Mouse (Mus musculus): ENCODE results near the gene Abca8b. TPM values are rescaled to one million over a fixed set of nuclear protein-coding genes. Genes with fewer than 3 reads are reported as not detected.
"Not testable (repeated sequence)": the region's sequence is repeated elsewhere in the genome, so short reads cannot be mapped to it uniquely, and the experiment has no call there.

Abca8b gene
- polyA plus RNA-seq, 1 experiment from 2014 or later, result 0.90 TPM

GRCm38 (mm10) chr11:109970521-109970920 lies 25.1 kb downstream of the Abca8b start:
- Histone ChIP-seq H3K4me3 (no peak overlapping the region), H3K4me2 (replicated peaks) (no peak overlapping the region), H3K9me3 (peaks cover 3% of the 10 kb centered on the region; the same call in 1 of the 2 replicates), H3K27ac (no peak overlapping the region), H3K4me1 (no peaks in the 10 kb centered on the region), H3K36me3 (no peaks in the 10 kb centered on the region), H3K9ac (no peak overlapping the region), H3K27me3 (no peaks in the 10 kb centered on the region)
- WGBS, result 80% methylated on average over 4 of the region's 4 CpGs
- no peak for ATAC-seq (ENCODE audit: insufficient number of reproducible peaks, insufficient read depth, low FRiP score, low TSS enrichment)

DNA sequence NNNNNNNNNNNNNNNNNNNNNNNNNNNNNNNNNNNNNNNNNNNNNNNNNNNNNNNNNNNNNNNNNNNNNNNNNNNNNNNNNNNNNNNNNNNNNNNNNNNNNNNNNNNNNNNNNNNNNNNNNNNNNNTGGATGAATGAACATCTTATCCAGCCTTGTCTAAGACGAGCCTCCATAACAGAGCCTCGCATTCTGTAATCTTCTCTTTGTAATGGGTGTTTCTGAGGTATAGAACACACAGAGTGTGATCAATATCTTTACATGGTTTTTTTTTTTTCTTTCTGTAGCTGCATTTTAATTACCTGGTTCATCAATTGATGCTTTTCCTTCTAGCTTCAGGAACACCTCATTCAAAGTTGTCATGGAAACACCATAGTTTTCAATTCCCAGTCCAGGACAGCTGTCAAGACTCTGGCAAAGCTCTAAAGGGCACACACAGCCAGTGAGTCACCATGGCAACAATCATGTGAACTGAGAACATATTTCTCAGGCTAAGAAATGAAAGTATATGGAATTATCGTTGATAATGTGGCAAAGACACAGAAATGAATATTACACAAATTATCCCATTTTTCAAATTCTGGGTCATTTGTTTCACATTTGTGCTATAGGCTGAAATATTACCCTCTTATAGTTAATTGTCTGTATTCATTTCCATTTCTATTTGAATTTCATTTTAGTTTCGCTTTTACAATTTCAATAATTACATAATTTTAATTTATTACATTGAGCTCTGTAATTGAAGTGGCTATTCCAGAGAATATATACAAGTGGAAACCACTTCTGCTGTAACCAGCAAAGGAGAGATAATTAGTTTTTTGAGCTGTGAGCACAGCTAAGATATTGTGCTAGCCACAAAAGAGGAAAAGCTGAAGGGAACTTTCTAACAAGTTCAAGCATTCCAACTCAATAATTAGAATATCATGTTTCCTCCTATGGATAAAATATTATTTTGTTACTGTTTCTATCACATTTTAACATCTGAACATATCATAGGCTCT lies 33.9 kb downstream of the Abca8b start:
- no peaks in the 10 kb centered on the region for H3K4me1 ChIP-seq
- no peaks in the 10 kb centered on the region for H3K36me3 ChIP-seq
- no peak overlapping the region for H3K4me3 ChIP-seq
- WGBS, result 87% methylated on average over 4 of the region's 4 CpGs
- no peak overlapping the region for H3K27ac ChIP-seq
- H3K9me3 ChIP-seq, result no peaks in the 10 kb centered on the region
- H3K9ac ChIP-seq, result no peak overlapping the region
- H3K27me3 ChIP-seq, result no peaks in the 10 kb centered on the region
- no peak overlapping the region for H3K4me2 ChIP-seq (replicated peaks)
- no peak for ATAC-seq (ENCODE audit: insufficient number of reproducible peaks, insufficient read depth, low FRiP score, low TSS enrichment)

GRCm38 (mm10) chr11:109955185-109955584 lies 40.5 kb downstream of the Abca8b start:
- ATAC-seq (ENCODE audit: insufficient number of reproducible peaks, insufficient read depth, low FRiP score, low TSS enrichment), result no peak
- 86% methylated on average over 1 of the region's 1 CpGs for WGBS
- no peak overlapping the region for H3K9ac ChIP-seq
- no peaks in the 10 kb centered on the region for H3K9me3 ChIP-seq
- H3K27ac ChIP-seq, result no peak overlapping the region
- no peak overlapping the region for H3K4me2 ChIP-seq (replicated peaks)
- no peaks in the 10 kb centered on the region for H3K36me3 ChIP-seq
- no peaks in the 10 kb centered on the region for H3K27me3 ChIP-seq
- no peak overlapping the region for H3K4me3 ChIP-seq
- no peaks in the 10 kb centered on the region for H3K4me1 ChIP-seq

GRCm38 (mm10) chr11:109936915-109937314 lies 58.7 kb downstream of the Abca8b start:
- H3K36me3 ChIP-seq, result no peaks in the 10 kb centered on the region
- H3K27me3 ChIP-seq, result no peaks in the 10 kb centered on the region
- H3K4me2 ChIP-seq (replicated peaks), result no peak overlapping the region
- no peak overlapping the region for H3K4me3 ChIP-seq
- 87% methylated on average over 5 of the region's 5 CpGs for WGBS
- H3K9ac ChIP-seq, result no peak overlapping the region
- H3K9me3 ChIP-seq, result no peaks in the 10 kb centered on the region
- H3K4me1 ChIP-seq, result no peaks in the 10 kb centered on the region
- no peak overlapping the region for H3K27ac ChIP-seq
- no peak for ATAC-seq (ENCODE audit: insufficient number of reproducible peaks, insufficient read depth, low FRiP score, low TSS enrichment)

- H3K4me1 ChIP-seq; H3K4me2 ChIP-seq (replicated peaks); H3K36me3 ChIP-seq; H3K27ac ChIP-seq; H3K4me3 ChIP-seq; H3K9me3 ChIP-seq; H3K27me3 ChIP-seq; H3K9ac ChIP-seq; ATAC-seq (ENCODE audit: insufficient number of reproducible peaks, insufficient read depth, low FRiP score, low TSS enrichment): not testable (repeated sequence)
- WGBS, result 78% methylated on average over 4 of the region's 4 CpGs
These were observed 62.4 kb downstream of the Abca8b start for GRCm38 (mm10) chr11:109933207-109933606.

DNA sequence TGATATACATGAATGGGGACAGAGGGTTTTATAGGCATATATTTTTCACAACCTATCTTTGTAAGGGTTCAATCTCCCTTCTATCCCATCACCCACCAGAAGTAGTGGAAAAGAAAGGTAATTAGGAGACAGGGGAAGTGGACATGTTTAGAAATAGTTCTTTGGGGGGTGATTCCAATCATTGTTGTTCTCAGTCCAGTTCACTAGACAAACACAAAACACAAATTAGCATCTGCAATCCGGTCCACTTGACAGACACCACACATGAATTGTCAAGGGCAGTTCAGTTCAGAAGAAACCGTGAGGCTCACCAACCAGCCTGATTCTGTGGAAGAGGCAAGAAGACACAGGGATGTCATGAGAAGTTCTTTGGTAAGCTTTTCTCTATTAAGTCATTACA lies 67.2 kb downstream of the Abca8b start:
- no peak overlapping the region for H3K27ac ChIP-seq
- H3K4me2 ChIP-seq (replicated peaks), result no peak overlapping the region
- H3K9ac ChIP-seq, result no peak overlapping the region

GRCm38 (mm10) chr11:109926718-109927680 lies 68.6 kb downstream of the Abca8b start:
- H3K4me2 ChIP-seq (replicated peaks), result no peak overlapping the region
- ATAC-seq (ENCODE audit: insufficient number of reproducible peaks, insufficient read depth, low FRiP score, low TSS enrichment), result no peak
- 71% methylated on average over 7 of the region's 7 CpGs for WGBS
- H3K36me3 ChIP-seq, result no peaks in the 10 kb centered on the region
- H3K27me3 ChIP-seq, result no peaks in the 10 kb centered on the region
- peaks cover 3% of the 10 kb centered on the region; the same call in 1 of the 2 replicates for H3K4me1 ChIP-seq
- no peak overlapping the region for H3K27ac ChIP-seq
- H3K4me3 ChIP-seq, result no peak overlapping the region
- no peaks in the 10 kb centered on the region for H3K9me3 ChIP-seq
- H3K9ac ChIP-seq, result no peak overlapping the region

More for the DNA sequence above, 67.2 kb downstream of the Abca8b start:
- Histone ChIP-seq H3K27me3 (no peaks in the 10 kb centered on the region), H3K9me3 (no peaks in the 10 kb centered on the region), H3K4me1 (peaks cover 3% of the 10 kb centered on the region; the same call in 1 of the 2 replicates), H3K36me3 (no peaks in the 10 kb centered on the region), H3K4me3 (no peak overlapping the region)
- ATAC-seq (ENCODE audit: insufficient number of reproducible peaks, insufficient read depth, low FRiP score, low TSS enrichment), result no peak
- 77% methylated on average over 2 of the region's 2 CpGs for WGBS

DNA sequence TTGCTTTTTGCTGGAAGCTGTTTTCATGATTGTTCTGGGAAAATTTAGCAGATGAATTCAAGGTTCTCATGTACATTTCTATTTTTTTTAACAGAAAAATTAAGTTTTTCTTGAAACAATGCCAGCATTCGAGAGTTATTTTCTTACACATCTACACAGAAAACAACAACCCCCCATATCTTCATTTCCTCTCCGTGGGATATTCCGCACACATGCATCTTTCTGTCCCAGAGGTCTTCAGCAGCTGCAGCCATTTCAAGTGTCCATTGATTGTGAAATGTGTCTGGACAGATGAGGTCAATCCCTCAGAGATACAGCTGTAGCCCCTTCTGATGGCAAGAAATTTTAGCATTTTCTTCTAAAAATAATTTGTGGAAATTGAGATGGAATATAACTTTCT lies 73.4 kb downstream of the Abca8b start:
- H3K27ac ChIP-seq, result no peak overlapping the region
- no peaks in the 10 kb centered on the region for H3K36me3 ChIP-seq
- no peaks in the 10 kb centered on the region for H3K27me3 ChIP-seq
- H3K9me3 ChIP-seq, result no peaks in the 10 kb centered on the region
- no peak overlapping the region for H3K4me3 ChIP-seq
- no peak overlapping the region for H3K9ac ChIP-seq
- ATAC-seq (ENCODE audit: insufficient number of reproducible peaks, insufficient read depth, low FRiP score, low TSS enrichment), result no peak
- H3K4me1 ChIP-seq, result peaks cover 3% of the 10 kb centered on the region; the same call in 1 of the 2 replicates
- H3K4me2 ChIP-seq (replicated peaks), result no peak overlapping the region
- 83% methylated on average over 3 of the region's 3 CpGs for WGBS

DNA sequence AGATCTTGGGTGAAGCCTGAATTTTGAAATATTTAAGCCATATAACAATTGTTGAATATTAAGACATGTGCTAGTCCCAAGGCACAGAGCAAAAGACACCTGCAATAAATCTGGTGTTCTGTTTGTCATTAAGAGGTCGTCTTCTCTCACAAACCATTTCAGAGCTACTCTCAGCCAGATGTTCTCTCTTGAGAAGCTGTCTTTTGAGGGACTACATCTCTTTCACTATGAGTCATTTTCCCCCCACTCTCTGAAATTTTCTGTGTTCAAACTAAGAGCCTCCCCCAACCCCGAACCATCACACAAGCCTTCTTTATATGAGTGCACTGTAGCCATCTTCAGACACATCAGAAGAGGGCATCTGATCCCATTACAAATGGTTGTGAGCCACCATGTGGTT lies 76.2 kb downstream of the Abca8b start:
- no peaks in the 10 kb centered on the region for H3K36me3 ChIP-seq
- no peak overlapping the region for H3K27ac ChIP-seq
- H3K9me3 ChIP-seq, result no peaks in the 10 kb centered on the region
- H3K4me3 ChIP-seq, result no peak overlapping the region
- no peak for ATAC-seq (ENCODE audit: insufficient number of reproducible peaks, insufficient read depth, low FRiP score, low TSS enrichment)
- H3K4me1 ChIP-seq, result no peaks in the 10 kb centered on the region
- no peaks in the 10 kb centered on the region for H3K27me3 ChIP-seq
- WGBS, result 50% methylated on average over 2 of the region's 2 CpGs
- H3K9ac ChIP-seq, result no peak overlapping the region
- H3K4me2 ChIP-seq (replicated peaks), result no peak overlapping the region

- H3K4me2 ChIP-seq (replicated peaks), result no peak overlapping the region
- no peaks in the 10 kb centered on the region for H3K27me3 ChIP-seq
- no peaks in the 10 kb centered on the region for H3K36me3 ChIP-seq
- H3K9ac ChIP-seq, result no peak overlapping the region
- H3K9me3 ChIP-seq, result no peaks in the 10 kb centered on the region
- no peak for ATAC-seq (ENCODE audit: insufficient number of reproducible peaks, insufficient read depth, low FRiP score, low TSS enrichment)
- H3K4me1 ChIP-seq, result no peaks in the 10 kb centered on the region
- 87% methylated on average over 10 of the region's 10 CpGs for WGBS
- H3K27ac ChIP-seq, result no peak overlapping the region
- H3K4me3 ChIP-seq, result no peak overlapping the region
These were observed 79.0 kb downstream of the Abca8b start for GRCm38 (mm10) chr11:109916654-109917053.

DNA sequence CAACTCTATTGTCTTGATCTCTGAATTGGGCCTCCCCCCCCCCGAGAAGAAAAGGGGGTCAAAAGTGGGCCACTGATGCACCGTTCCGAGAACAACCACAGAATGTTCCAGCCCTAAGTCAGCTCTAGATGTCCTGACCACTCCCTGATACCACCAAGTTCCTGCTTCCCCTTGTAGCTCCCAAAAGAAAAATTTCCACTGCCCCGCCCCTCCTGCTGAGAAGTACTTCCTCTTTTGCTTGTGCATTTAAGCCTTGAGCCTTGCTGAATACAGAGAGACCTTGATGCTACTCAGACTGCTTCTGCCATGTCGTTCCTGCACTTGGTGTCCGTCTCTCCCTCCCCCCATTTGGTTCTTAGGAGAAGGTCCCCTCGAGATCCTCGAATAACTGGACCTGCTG lies 82.5 kb downstream of the Abca8b start:
- H3K27ac ChIP-seq; ATAC-seq (ENCODE audit: insufficient number of reproducible peaks, insufficient read depth, low FRiP score, low TSS enrichment): not testable (repeated sequence)

More for the DNA sequence above, 82.5 kb downstream of the Abca8b start:
- not testable (repeated sequence) for H3K9ac ChIP-seq; H3K9me3 ChIP-seq; H3K36me3 ChIP-seq; H3K4me3 ChIP-seq; H3K4me1 ChIP-seq; H3K27me3 ChIP-seq; H3K4me2 ChIP-seq (replicated peaks)
- WGBS, result 91% methylated on average over 8 of the region's 8 CpGs

All from embryonic facial prominence, embryonic 12.5 days (tissue).